Mouse (Mus musculus) heart, adult 2 months (tissue): ENCODE results near the gene A230072I06Rik.

Source experiments
- CTCF ChIP-seq: fragments of 200-600 bp; IDR thresholded peaks from 2 replicates; pipeline ENCODE4 v1.8.1; 2022; ENCODE audit warnings: antibody characterized with exemption, mild to moderate bottlenecking, moderate library complexity
- EP300 ChIP-seq: fragments of 200-500 bp; IDR thresholded peaks from 2 replicates; pipeline ENCODE4 v1.6.1; 2011; ENCODE audit warnings: low read depth, low read length, control low read depth; ENCODE audit not compliant: insufficient read depth
- POLR2A ChIP-seq: fragments of 200-500 bp; IDR thresholded peaks from 2 replicates; pipeline ENCODE4 v1.6.1; 2011; ENCODE audit warnings: mild to moderate bottlenecking, low read depth, low read length, control low read depth; ENCODE audit not compliant: insufficient read depth

GRCm38 (mm10) chr8:12324991-12325601, 46.5 kb downstream of the A230072I06Rik start:
- no peak for TF ChIP-seq CTCF
- TF ChIP-seq POLR2A, result no peak
- TF ChIP-seq EP300, result no peak
